Mouse (Mus musculus): ENCODE results near the gene Vps16. TPM values are rescaled to one million over a fixed set of nuclear protein-coding genes. Genes with fewer than 3 reads are reported as not detected.
A peak's percentile ranks its signal among the peaks of the same experiment; 100 is the strongest.

Gene Vps16
- total RNA-seq, 2 experiments from 2014 or later, result 26.4 to 28.1 TPM

DNA sequence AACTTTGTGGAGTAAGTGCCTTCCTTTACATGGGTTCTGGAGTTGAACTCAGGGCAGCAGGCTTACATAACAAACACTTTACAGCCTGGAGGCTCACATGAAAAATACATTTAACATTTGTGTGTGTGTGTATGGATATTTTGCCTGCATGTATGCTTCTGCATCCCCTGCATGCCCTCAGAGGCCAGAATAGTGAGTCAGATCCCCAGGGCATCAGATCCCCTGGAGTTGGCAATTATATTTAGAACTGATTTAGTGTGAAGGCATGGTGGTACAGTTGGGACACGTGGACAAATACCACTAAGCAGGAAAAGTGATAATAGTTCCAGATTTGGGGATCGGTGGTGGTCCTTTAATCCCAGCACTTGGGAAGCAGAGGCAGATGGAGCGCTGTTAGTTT lies 35.4 kb downstream of the Vps16 start:
- DNase-seq, result no peak

DNA sequence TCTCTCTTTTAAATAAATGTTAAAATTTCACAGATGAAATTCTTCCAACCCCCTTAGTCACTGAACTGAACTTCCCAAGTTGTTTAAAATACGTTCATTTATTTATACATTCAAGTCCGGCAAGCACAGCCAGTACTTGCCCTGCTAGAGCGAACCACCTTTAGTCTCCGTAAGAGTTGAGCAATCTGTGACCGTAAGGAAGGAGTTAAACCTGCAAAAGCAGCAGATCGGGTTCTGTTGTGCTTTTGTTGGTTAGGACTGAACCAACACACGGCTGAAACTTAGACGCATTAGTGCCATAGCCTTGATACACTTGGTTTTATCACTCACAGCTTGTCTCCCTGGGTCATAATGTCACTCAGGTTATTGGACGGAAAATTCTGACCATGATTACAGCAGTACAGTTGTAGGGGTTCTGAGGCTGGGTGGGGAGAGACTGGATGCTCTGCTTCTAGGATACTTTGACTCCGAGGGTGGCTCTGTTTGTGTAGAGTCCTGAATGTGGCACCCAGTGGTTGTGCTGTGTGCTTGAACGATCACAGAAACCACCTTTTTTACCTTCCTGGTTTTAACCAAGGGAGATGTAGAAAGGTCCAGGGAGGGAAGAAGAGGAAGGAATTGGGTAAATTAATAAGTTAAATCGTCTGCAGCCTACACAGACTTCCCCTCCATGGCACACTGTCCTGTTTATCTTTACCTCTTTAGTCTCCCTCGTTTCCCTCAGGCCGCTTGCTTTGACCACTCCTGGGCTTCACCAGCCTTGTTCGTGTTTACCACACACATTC lies 37.3 kb downstream of the Vps16 start:
- DNase-seq, result no peak

DNA sequence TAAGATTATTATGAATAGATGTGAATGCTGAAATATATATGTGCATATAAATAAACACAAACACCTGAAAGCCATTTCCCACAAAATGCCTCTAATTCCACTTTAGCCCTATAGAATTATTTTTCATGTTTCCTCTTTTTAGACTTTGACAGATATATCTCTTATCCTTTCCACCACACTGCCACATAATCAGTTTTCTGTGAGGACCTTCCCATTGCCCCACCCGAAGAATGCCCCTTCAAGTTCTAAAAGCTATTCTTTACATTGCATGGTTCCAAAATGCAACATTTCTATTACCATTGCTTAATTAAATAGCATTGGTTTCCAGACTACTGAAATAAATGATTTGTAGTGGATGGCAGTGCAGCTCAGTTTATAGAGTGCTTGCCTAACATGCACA lies 42.3 kb downstream of the Vps16 start:
- no peak for DNase-seq

DNA sequence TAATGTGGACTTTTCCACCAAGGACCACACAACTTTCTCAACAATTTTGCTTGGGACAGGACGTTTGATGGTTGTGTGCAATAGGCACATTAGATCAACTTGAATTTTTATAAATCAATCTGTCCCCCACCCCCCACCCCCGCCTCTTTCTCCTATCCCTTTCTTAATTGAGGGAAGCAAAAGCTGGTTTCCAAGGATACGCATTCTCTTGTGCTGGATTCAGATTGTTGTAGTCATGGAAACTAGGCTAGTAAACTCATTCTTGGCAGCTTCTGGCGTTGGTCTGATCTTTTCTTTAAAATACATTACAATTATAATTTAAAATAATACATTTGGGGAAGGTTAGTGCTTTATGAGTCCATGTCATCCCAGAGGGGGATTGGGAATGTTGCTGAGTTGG lies 45.2 kb downstream of the Vps16 start:
- no peak for DNase-seq

DNA sequence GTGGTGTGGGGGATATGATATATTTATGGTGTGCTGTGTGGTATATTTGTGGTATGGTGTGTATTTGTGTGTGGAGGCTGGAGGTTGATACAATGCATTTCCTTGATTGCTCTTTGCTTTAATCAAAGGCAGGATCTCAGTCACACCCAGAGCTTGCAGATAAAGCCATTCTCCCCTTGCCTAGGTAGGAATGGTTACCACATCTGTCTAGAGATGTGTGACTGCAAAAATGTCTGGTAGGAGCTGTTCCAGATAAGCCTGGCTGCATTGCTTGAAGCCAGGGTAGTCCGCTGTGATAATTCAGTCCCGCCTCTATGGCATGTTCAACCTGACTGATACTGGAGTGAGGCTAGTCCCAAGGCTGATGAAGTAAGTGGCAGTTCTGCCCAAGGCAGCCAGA lies 45.8 kb downstream of the Vps16 start:
- DNase-seq, result no peak

DNA sequence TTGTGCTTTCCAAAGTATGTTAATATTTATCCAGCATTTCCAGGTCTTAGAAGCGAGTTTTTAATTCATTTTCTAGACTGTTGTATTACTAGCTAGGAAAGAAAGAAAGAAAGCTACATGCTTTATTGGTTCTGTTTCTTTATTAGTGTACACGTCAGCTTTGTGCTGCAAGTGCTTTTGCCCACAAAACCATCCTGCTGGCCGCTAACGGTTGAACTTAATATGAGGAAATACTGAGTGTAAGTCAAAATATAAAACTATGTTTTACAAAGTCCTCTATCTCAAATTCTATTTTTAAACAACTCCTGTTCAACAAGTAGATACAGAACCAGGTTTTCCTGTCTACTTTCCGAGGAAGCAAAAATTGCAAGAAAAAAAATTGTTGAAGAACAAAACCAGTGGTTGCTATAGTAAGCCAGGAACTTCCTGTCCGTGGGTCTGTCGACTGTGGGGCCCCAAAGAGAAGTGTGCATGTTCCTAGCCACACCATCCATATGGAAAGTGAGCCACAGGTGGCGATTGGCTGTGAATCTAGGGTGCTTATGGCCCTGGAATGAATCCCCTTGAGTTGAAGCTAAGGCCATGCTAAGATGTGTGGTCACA lies 48.9 kb downstream of the Vps16 start:
- DNase-seq, result no peak

DNA sequence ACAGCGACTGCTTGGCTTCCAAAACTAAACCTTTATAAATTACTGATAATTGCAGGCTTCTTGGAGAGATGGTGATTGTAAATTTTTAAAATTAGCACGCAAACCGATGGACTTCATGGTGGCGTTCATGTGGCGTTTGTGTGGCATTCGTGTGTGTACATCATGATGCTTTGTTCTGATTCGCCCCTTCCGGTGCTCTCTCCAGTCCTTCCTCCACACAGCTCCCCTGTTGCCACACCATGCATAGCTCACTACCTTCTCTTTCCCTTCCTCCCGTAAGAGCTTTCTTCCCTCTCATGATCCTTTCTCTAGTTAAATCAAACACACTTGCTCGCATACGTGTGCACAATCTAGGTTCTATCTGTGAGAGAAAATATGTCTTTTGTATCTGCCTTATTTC lies 51.6 kb downstream of the Vps16 start:
- DNase-seq, result no peak

DNA sequence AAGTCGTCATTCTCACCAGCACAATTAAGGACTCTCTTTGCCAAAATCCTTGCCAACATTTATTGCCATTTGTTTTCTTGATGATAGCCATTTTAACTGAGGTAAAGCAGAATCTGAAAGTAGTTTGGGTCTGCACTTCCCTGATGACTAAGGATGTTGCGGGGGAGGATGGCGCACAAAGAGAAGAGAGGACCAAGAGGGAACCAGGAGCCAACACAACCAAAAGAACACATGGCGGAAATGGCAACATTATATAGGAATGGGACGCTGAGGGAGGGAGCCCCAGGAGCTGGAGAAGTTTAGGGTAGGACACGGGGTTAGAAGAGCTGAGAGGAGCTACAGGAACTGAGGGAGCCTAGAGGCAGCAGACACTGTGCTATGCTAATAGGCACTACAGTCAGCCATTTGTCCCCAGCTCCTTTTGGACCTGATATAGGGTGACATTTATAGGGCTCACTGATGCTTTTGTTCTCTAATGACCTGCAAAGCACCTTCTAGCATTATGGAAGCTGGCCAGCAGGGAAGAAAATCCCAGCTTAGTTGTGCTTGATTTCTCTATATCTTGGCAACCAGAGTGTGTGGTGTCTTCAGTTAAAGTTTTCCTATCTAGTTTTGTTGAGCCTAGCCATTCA lies 52.6 kb downstream of the Vps16 start:
- DNase-seq, result peak in 1 of 2 experiments; percentile 33

DNA sequence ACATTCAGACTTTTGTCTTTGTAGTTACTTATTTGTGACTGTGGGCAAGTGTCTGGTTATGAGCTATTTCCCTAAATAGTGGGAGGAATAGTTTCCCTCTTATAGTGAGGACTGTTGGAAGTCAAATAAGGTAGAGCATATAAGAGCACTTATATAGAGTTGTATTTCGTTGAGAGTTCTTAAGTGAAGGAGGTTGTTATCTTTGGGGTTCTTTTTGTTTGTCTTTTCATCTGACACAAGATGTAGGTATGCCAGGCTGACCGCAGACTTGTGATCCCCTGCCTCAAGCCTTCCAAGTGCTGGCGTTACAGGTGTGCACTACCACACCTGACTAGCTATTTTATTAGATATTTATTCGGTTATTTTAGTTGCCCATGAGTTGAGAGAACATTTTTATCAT lies 58.0 kb downstream of the Vps16 start:
- no peak for DNase-seq

DNA sequence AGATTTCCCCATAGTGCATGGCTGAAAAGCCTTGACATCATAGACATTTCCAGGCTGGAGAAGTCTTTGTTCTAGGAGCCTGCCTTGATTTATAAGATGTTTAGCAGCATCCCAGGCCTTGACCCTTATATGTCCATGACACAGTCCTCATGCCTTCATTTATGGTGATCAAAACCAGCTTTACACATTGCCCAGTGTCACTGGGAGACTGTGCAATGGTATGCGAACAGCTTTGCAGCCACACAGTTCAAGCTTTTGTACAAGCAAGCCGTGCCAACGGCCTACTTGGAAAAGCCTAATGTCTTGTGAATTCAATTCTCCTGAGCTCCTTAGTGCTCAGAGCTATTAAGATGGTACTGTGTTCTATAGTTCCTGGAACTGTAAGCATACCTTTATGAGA lies 58.6 kb downstream of the Vps16 start:
- DNase-seq, result no peak

DNA sequence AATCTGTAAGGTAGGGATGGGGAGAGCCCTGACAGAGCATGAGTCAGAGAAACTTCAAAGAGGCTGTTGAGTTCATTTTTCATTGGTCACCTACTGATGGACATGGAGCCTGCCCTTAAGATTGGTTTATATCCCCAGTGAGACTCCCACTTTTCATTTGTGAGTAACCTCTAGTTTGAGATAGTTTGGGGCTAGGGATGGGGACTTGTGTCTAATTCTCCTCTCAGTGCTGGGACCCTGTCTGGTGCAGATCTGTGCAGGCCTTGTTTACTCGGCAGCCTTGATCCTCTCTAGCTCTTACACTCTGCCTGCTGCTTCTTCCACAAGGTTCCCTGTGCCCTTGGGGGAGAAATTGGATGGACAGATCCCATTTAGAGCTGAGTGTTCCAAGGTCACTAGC lies 60.1 kb downstream of the Vps16 start:
- DNase-seq, result no peak

DNA sequence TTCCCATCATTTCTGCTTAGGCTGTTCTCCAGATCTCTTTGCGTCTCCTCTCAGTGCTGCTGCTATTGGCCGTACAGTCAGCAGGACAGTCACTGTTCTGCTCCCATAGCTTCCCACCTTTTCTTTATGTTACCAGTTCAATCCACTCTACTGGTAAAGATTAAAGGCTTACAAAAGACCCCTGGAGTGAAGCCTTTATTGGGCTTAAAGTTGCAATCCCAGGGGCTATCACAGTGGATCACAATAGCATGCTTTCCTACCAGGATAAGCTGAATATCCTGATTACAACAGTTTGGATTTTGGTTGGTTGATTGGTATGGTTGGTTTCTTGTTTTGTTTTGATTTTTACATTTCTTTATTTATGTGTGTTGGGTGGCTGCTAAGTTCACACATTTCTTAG lies 63.9 kb downstream of the Vps16 start:
- DNase-seq, result no peak

DNA sequence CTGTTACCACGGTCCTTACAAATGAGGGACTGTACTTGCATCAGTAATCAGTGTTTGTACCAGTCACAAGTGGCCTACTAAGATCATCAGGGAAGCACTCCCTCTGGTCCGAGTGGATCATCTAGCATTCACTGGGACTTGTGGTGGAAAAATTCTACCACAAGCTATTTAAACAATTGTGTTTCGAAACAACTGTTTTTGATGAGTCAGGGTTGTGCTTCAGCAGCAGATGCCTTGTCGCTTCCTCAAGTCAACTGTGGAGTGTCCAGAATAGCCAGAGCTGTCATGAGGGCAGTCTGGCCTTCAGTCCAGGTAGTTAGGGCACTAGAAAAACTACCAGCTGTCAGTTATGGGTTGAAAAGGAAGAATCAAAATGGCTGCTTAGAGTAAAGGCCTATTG lies 64.5 kb downstream of the Vps16 start:
- peak in 1 of 2 experiments; percentile 50 for DNase-seq

DNA sequence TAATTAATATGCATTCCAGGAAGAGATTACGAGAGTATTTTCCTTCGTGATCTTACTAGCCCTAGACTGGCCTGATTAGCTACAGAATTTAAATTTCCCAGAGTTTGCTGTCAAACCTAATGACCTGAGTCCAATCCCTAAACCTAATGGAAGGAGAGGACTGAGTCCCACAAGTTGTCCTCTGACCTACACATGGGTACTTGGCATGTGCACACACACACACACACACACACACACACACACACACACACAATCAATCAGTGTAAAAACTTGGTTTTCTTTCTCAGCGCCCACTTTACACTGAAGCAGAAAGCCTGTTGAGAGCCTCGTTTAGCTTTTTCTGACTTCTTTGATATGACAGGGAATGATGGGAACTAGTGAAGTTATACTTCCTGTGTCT lies 67.0 kb downstream of the Vps16 start:
- no peak for DNase-seq

DNA sequence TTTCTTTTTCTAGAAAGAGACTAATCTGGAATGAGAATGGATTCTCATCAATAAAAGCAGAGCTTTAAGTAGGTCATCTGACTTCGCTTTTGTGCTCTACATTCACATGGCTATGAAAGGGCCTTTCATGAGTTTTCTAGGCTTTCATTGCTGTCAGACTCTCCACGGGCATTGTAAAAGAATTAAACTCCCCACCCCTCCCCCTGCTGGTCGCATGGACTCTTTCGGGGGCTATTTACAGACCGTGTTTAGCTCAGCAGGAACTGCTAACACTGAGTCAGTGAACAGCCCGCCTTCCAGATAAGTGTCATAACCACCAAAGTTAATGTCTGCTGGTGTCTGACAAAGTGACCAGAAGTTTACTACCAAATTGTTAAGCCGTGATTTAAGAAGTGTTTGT lies 67.4 kb downstream of the Vps16 start:
- DNase-seq, result peak; percentile 61 to 64

Other genes starting within 250 kb of the Vps16 start
- gene Snrpb, start 244.9 kb upstream of the Vps16 start, total RNA-seq (2021), result 100 to 1,000 TPM; 130 to 136 TPM
- not detected for gene Tmc2, start 229.1 kb upstream of the Vps16 start, total RNA-seq (2021)
- gene Nop56, start 149.9 kb upstream of the Vps16 start, total RNA-seq (2021), result 10 to 100 TPM; 29.0 to 40.2 TPM
- gene Idh3b, start 139.8 kb upstream of the Vps16 start, total RNA-seq (2021), result 100 to 1,000 TPM; 811 to 856 TPM
- gene Ebf4, start 129.2 kb upstream of the Vps16 start, total RNA-seq (2021), result under 1 TPM; 0.30 to 0.44 TPM
- 1 to 10 TPM; 4.3 to 6.0 TPM for gene Cpxm1, start 26.8 kb upstream of the Vps16 start, total RNA-seq (2021)
- gene Gm28372, start 19.1 kb upstream of the Vps16 start, total RNA-seq (2021), result not detected
- not detected for gene 1700020A23Rik, start 19.1 kb upstream of the Vps16 start, total RNA-seq (2021)
- gene Tmem239, start 17.9 kb upstream of the Vps16 start, total RNA-seq (2021), result not detected
- gene Pced1a, start 362 bp downstream of the Vps16 start, total RNA-seq (2021), result 1 to 10 TPM; 4.5 to 7.0 TPM
- gene Ptpra, start 25.9 kb downstream of the Vps16 start, total RNA-seq (2021), result 10 to 100 TPM; 40.9 to 47.9 TPM
- gene Mrps26, start 139.4 kb downstream of the Vps16 start, total RNA-seq (2021), result 10 to 100 TPM; 68.5 to 72.4 TPM
- gene Oxt, start 151.8 kb downstream of the Vps16 start, total RNA-seq (2021), result not detected
- gene Avp, start 158.2 kb downstream of the Vps16 start, total RNA-seq (2021), result 10 to 100 TPM; 15.5 to 25.6 TPM
- 1 to 10 TPM; 7.7 to 7.9 TPM for gene Fastkd5, start 205.7 kb downstream of the Vps16 start, total RNA-seq (2021)
- 1 to 10 TPM; 4.1 to 4.6 TPM for gene Ubox5, start 205.7 kb downstream of the Vps16 start, total RNA-seq (2021)
- gene Lzts3, start 218.5 kb downstream of the Vps16 start, total RNA-seq (2021), result 1 to 10 TPM; 4.8 to 5.7 TPM
- gene Ddrgk1, start 240.3 kb downstream of the Vps16 start, total RNA-seq (2021), result 10 to 100 TPM; 85.2 to 97.5 TPM
- 10 to 100 TPM; 14.6 to 17.7 TPM for gene Itpa, start 243.3 kb downstream of the Vps16 start, total RNA-seq (2021)

Measured in heart, adult 18-20 months (tissue).